Mouse (Mus musculus) hematopoietic stem cell, adult 5-6 weeks (primary cell): ENCODE results near the gene Plce1. TPM values are rescaled to one million over a fixed set of nuclear protein-coding genes. Genes with fewer than 3 reads are reported as not detected.

ENCODE experiments used
- ATAC-seq, 2 experiments: fragments of 125-278 bp in 1 of 2; replicated peaks in 1 of 2; 2 replicates each; pipeline ENCODE4 v1.8.0; 2016 to 2017; ENCODE audit warnings: inconsistent platforms in 2 of 2, mild to moderate bottlenecking in 2 of 2, moderate number of reproducible peaks in 2 of 2, low read depth in 1 of 2, moderate TSS enrichment in 1 of 2; ENCODE audit not compliant: low FRiP score in 2 of 2, poor library complexity in 2 of 2, severe bottlenecking in 2 of 2, insufficient read depth in 1 of 2, low TSS enrichment in 1 of 2
- total RNA-seq: library from RNA; stranded (forward); fragments of 172-1452, 232-1000 nt; gene quantifications from 2 replicates; pipeline ENCODE4 v1.2.3, GENCODE M21; 2017

Gene Plce1
- total RNA-seq, 1 experiment from 2014 or later = not detected

DNA sequence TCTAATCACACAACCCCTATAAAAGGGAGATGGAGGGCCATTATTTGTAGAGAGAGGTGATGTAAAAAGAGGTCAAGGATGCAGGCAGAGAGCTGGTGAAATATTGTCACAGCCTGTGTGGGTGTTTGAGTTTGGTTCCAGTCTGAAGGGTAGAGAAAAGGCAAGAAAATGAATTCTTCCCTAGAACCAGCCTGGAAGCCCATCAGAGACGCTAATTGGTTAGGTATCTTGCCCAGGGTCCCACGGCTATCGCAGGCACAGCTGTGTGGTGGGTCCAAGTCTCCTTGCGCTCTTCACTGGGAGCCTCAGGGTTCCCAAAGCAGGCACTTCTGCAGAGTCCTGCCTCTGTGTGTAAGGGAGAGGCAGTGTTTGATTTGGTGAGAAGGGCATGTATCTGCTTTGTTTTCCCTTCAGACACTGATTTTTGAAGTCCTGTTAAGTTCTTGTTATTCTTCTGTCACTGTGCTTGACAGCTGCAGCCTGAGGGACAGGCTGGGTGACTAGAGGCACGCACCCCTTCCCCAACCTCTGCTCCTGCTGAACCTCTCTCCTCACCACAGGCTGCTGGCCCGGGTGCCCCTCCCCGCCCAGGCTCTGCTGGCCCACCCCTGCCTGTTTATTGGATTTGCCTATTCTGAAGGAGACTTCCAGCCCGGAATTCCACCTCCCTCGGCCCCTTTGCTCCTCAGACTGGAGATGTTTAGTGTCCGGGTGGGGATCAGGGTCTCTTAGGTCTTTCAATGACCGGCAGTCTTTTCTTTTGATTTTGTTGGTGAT, 5.1 kb downstream of the Plce1 start:
- ATAC-seq = no peak

DNA sequence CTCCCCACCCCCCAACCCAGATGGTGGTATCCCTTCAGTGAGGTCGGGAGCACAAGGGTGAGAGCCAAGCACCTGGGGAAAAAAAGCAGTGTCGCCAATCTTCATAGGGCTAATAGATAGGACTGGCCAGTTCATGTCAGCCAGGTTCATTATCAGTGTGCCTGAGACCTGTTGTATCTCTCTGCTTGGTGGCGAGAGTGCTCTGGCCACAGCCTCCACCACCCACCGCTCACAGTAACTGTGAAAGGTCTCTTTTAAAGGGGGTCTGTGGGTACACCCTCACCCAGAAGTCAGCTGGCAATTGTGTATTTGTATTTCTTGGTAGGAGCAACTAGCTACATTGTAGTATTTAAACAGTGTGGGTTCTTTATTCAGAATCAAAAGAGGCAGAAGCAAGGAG, 6.6 kb downstream of the Plce1 start:
- ATAC-seq = no peak

DNA sequence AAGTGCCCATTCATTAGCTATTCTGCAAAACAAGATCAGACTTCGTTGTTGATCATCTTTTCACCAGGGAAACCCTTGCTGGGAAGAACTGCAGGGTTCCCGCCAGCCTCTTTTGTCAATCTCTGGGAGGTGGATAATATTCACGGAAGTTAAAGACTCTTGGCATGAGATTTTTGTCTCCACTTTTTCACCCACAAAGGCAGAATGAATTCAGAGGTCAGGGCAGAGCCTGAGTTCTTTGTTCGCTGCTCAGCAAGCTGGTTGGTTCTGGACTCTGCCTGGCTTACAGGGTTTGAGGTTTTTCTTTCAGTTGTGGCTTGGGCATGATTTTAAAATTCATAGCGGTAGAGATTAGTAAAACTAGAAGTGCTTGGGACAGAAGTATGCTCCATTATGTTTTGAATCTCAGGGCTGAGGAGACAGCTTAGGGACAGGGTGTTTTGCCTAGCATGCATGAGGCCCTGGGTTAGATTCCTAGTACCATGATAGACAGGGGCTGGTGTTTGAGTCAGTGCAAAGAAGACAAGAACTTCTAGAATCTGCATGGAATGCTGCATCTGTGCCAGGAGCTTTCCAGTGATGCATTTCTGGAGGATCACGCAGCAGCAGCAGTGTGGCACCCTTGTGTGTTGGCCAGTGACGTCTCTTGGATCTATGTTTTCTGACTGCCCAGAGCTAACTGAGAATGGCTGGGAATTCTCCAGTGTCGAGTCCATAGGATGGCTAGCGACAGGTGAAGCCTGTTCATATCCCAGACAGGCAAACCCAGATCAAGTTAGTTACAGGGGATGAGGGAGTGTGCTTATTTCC, 7.4 kb downstream of the Plce1 start:
- ATAC-seq = no peak

DNA sequence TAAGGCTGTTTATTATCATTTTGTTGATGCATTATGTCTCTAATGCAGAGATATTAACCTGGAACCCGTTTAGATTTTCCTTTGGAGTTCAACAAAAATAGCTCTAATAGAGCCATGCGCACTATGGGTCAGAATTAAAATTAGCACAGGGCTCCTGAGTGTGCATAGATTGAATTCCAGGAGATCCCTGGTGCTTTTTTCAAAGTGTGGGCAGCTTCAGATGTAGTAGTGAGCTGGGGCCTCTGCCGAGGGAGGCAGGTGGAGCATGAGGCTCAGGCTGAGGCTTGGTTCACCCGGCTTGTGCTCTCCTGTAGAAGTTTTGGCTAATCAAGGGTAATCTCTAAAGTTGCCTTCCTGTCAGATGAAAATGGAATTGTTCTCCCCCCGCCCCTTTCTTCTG, 17.3 kb downstream of the Plce1 start:
- no peak for ATAC-seq

DNA sequence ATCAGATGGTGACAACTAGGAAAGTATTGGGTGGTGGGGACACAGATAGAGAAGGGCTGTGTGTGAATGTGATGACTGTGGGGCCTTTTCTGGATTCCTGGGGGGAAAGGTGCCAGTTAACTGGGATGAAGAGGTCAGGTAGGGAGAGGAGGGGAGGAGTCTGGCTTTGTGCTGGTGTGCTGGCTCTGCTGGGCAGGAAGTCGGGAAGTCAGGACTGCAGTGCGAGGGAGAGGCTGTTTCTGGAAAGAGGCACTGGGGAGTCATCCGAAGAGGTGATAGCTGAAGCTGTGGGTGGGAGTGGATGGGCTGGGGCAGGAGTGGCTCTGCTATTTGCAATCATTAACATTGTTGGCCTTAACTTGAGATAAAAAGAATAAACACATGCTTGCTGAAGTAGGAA, 23.7 kb downstream of the Plce1 start:
- ATAC-seq = no peak

DNA sequence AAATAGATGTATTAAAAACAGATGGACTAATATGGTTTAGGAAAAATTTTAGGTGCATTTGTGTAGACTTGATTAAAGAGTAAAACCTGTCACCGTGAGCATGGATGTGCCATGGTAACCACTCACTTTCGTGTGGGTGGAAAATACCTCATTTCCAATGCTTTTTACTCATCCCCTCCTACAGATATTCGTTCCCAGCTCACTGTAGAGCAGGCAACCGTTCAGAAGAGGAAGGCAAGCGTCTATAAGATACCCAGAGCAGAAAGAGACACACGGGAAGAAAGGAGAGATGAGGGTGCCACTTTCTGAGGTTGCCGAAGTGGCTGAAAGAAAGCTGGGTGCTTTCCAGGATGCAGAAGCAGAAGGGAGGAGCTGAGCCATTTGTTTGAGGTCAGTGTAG, 25.2 kb downstream of the Plce1 start:
- no peak for ATAC-seq

DNA sequence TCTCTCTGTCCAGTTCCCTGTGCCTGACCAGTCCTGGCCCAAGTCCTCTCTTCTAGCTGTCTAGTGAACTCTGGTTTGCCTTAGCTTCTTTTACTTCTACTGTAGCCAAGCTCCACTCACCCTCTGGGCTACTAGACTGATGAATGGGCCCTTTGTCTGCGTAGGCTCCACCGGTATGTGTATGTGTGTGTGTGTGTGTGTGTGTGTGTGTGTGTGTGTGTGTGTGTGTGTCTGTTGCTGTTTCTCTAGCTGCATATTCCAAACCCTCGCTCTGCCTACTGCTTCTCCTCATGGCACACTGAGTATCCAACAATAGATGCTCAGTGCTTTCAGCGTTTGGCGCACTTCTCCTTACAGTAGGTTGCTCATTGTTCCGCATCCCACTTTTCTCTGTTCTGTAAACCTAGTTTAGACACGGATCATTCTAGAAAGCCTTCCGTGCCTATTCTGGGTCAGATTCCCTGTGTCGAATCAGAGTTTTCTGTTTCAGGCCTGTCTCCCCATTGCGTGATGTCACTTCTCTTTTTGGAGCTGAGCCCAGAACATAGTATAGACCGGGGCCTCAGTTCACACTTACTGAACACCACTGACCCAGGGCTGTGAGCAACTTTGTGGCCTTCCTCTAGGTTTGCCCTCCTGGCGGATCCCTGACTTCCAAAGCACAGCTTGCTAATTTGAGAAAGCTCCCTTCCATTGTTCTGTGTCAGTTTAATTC, 26.5 kb downstream of the Plce1 start:
- no peak for ATAC-seq

DNA sequence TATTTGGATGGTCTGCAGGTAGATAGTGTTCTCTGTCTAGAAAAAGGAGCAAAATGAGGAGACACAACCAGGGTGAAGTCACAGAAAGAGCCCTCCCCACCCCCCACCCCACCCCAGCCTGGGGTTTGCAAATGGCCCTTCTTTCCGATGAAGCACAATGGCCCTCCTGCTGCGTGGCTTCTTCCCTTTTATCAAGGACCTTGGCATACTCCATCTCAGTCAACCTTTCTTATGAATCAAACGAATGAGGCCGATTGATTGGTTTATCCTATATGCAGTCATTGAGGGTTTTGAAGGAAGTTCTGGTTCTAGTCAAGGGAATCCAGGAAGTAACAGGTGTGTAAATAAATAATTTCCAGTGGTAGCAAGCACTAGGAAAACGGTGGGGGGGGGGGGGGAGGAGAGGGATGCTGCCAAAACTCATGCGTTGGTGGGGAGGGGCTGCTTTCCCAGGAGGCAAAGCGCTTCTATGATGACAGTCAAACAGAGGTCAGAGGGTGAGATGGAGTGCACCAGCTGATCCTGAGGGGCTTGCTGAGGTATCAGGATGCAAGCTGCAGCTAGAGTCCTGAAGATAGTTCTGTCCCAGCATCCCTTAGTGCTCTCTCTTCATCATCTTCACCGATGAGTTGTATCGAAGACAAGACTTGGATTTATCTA, 27.2 kb downstream of the Plce1 start:
- no peak for ATAC-seq

DNA sequence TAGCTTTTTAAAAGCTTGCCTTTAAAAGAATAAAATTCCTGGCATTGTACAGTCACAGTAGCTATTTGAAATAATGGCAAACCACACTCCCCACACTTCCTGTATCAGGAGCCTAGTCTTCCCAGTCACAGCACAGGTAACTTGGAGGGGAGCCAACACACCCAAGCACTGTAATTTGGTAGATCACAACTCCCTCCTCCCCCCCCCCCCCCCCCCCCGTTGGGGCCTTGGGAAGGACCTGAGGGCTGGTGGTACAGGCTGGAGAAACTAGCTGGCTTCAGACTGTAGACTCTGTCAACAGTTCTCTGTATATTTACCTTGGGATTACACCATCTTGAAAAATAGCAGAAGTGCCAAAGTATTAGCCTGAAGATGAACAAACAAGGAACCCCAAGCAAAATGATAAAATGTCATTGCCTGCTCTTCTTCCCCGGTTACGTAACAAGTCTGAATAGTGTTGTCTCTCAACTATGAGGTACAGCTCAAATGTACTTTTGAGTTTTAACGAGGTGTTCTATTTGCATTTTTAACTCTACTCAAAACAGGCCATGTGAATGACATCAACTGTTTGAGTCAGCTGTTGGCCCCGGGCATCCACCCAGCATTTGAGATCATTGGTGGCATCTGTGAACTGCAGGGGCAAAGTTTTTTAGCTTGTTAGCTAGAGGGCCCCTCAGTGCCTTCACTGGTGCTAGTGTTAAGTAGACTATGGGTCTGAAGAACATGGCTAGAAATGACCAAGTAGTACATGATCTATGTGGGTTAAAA, 33.7 kb downstream of the Plce1 start:
- ATAC-seq = no peak

DNA sequence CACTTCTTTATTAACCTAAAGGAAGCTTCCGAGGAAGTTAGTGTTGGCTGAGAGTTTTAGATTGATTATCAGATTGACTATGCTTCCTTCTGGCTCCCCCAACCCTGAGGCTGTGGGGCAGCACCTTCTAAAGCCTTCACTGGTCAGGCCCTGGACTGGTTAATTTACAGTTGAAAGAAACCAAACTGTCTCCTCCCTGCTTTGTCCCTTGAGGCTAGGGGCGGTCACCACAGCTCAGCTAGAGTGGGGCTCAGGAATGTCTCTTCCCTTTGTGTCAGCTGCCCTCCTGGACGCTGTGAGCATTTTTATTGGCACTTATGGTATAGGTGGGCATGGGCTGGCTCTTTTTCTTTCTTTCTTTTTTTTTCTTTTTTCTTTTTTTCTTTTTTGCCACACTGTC, 45.9 kb downstream of the Plce1 start:
- ATAC-seq = no peak

DNA sequence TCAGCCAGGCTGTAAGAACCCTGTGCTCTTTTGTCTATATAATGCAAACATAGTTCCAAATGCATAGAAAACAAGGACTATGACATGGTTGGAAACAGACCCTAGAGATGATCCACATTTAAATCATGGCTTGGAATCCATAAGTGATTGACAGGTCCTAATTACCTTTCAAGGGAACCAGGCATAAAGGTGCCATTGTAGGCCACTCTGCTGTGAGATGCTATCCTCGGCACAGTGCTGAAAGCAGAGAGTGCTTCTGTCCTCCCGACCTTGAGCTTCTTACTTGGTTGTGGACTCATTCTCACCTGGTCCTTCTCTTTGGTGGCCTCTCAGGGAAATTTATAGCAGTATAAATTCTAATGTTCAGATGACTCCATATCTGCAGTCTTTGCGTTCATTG, 46.6 kb downstream of the Plce1 start:
- ATAC-seq = no peak

DNA sequence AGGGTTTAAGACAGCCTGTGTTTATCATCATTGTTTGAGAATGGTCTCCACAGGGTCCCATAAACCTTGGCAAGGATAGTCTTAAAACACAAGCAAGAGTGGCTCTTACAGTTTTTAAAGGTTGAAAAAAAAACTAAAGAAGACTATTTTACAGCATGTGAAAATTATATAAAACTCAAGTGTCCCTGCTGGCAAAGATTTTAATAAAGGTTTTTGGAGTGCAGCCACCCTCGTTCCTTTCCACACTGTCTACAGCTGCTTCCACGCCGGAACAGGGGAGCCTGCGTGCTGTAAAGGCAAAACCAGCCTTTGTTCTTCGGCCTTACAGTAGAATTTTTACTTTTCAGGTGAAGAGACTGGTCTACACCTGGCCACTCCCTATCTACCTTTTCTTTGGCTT, 52.3 kb downstream of the Plce1 start:
- ATAC-seq = no peak

DNA sequence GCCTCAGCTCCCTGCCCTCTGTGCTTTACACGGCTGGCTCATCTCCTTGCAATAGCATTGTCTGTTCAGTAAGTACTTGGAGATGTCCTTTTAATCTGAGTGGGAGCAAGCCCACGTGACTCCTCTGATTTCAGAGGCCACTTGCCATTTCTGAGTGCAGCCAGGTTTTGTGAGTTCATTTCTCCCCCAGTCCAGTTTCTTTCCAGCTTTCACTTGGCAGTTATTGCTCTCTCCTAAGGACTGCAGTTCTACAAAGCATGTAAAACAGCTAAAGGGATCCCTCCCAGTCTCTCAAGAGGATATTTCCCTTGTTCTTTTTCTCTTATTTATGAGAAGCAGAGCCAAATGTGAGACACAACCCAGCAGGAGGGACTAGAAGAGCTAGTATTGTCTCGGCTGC, 58.4 kb downstream of the Plce1 start:
- ATAC-seq = no peak

DNA sequence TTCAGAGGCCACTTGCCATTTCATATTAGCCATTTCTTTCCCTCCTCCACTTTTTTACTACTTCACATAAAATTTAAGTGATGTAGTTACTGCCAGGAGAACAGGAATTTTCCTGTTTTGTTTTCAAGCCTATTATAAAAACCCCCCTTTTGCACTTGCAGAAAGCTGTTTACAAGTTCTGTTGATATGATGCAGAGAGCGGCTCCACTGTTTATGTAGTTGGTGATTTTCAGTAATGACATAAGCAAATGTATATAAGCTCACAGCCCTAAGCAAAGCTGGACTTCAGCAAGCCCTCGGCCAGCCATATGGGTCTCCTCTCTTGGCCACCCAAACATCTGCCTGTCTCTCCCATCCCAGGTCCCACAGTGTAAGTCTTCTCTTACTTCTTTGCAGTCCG, 59.6 kb downstream of the Plce1 start:
- ATAC-seq = no peak

DNA sequence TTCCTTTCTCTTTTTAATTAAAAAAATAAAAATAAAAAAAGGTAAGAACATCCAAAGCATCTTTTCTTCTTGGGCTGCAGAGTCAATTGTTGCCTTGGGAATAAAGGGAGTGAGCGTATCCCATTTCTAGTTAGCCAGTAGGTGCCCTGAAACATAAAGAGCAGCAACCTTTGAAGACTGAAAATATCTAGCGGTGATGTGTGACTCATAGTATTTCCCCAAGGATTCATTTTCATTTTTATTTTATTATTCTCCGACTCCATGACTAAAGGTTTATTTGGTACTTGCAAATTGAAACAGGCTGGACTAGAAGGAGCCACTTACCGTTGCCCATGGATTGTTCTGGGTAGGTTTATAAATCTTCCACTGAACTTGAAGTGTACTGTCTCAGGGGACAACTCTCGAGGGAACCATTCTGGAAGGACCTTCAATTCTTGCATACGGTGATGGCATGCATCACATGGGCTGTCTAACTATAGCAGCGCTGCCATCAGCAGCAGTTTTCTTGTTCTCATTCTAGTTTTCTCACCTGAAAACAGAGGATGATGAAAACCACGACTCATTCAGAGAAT, 68.7 kb downstream of the Plce1 start:
- ATAC-seq = no peak

DNA sequence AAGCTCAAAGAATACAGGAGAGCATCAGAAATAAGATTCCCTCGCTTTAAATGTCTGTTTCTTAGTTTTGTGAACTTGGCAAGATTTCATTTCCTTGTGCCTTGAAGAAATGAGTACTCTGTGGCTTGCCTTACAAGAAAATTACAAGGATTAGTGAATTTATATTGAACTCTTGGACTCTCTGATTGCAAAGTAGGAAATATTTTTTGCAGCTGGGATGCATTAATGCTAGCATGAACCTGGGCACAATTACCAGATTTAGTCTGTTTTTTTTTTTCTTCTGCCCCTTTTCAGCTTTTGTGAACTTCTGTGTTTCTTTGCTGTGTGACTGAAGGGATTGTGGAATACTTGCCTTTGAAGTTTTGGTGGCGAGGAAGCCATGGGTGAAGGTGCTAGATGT, 72.6 kb downstream of the Plce1 start:
- ATAC-seq = no peak

DNA sequence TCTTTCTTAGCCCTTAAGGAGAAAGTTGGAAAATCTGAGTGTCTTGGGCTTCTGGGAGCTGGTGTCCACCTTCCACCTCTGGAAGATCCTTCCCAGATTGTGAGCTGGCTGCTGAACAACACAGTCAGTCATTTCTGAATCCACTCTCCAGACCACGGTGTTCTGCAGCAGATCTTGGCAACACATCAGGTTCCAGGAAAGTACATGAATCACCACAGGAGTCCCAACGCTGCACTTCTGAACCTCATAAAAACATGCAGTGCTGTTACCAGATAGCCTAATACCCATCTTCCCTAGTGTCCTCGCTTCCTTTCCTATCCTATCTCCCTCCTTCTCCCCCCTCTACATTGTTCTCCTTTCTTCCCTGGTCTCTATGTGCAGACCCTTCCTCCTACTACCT, 74.5 kb downstream of the Plce1 start:
- no peak for ATAC-seq
